Mouse (Mus musculus) liver, adult 2 months (tissue): Measurements from ENCODE around the gene Isl1. TPM values are rescaled to one million over a fixed set of nuclear protein-coding genes. Genes with fewer than 3 reads are reported as not detected.

ENCODE experiments used
- DNase-seq: peaks from one replicate; pipeline ENCODE4 v3.0.0-alpha.2; 2011; ENCODE audit warnings: low read depth, low spot score; ENCODE audit errors: extremely low read depth
- H3K27ac ChIP-seq: fragments of 200-500 bp; replicated peaks from 2 replicates; pipeline ENCODE4 v1.5.1; 2012; ENCODE audit warnings: low read depth, mild to moderate bottlenecking, control low read depth, inconsistent platforms, low read length; ENCODE audit not compliant: insufficient read depth
- H3K27me3 ChIP-seq: fragments of 200-500 bp; 2 replicates; pipeline ENCODE4 v1.6.1; 2012; ENCODE audit warnings: mild to moderate bottlenecking, moderate library complexity, low read length, inconsistent platforms; ENCODE audit not compliant: control insufficient read depth, insufficient read depth
- H3K36me3 ChIP-seq: fragments of 200-500 bp; 2 replicates; pipeline ENCODE4 v1.6.1; 2012; ENCODE audit warnings: low read length, inconsistent platforms; ENCODE audit not compliant: control insufficient read depth, insufficient read depth
- H3K4me1 ChIP-seq: fragments of 200-500 bp; 2 replicates; pipeline ENCODE4 v1.6.1; 2011; ENCODE audit warnings: low read length; ENCODE audit not compliant: control insufficient read depth, insufficient read depth
- H3K4me3 ChIP-seq: fragments of 200-500 bp; 2 replicates; pipeline ENCODE4 v1.5.1; 2011; ENCODE audit warnings: low read depth, mild to moderate bottlenecking, control low read depth, low read length, moderate library complexity; ENCODE audit not compliant: insufficient read depth
- H3K79me2 ChIP-seq: fragments of 200-500 bp; 2 replicates; pipeline ENCODE4 v1.6.1; 2012; ENCODE audit warnings: inconsistent platforms, mild to moderate bottlenecking, low read length, moderate library complexity; ENCODE audit not compliant: control insufficient read depth, insufficient read depth
- H3K9ac ChIP-seq: fragments of 200-500 bp; 2 replicates; pipeline ENCODE4 v1.6.1; 2012; ENCODE audit warnings: low read depth, mild to moderate bottlenecking, control low read depth, inconsistent platforms, low read length
- CTCF ChIP-seq: fragments of 200-500 bp; IDR thresholded peaks from 2 replicates; pipeline ENCODE4 v1.5.1; 2011; ENCODE audit warnings: low read depth, low read length, control low read depth
- POLR2A ChIP-seq: fragments of 200-500 bp; IDR thresholded peaks from 2 replicates; pipeline ENCODE4 v1.6.1; 2011; ENCODE audit warnings: low read length, control low read depth; ENCODE audit not compliant: insufficient read depth; ENCODE audit errors: extremely low read depth
- WGBS: fragments of 180-500 bp; shearing (Covaris S2); methylation state at CpG from one replicate; pipeline ENCODE4 v1.1.7; 2018; 5-methylcytosine and 5-hydroxymethylcytosine counted together
- polyA plus RNA-seq: library from polyadenylated mRNA; depleted of rRNA; stranded (reverse); fragments of >200 nt; gene quantifications from 2 replicates; pipeline ENCODE4 v1.2.3, GENCODE M21; 2012; rRNA removed
- total RNA-seq: library from RNA; depleted of rRNA; stranded (reverse); fragments of >200 nt; gene quantifications from 2 replicates; pipeline ENCODE4 v1.2.3, GENCODE M21; 2014; rRNA removed

Isl1 gene
- total RNA-seq (0.20 TPM in 1 of 2 replicates, not detected in the other), polyA plus RNA-seq (not detected in 2 replicates)

- Histone ChIP-seq H3K36me3 (no peaks in the 10 kb centered on the region), H3K27me3 (peaks cover 17% of the 10 kb centered on the region), H3K4me1 (no peaks in the 10 kb centered on the region), H3K9ac (no peak within 1 kb of the TSS), H3K27ac (no peak within 1 kb of the TSS), H3K4me3 (no peak within 1 kb of the TSS), H3K79me2 (no peaks in the 10 kb centered on the region)
- DNase-seq: peak; percentile 11
- TF ChIP-seq CTCF (no peak), POLR2A (no peak)
- 1% methylated on average over 82 of the region's 82 CpGs for WGBS
These were observed at the start of gene Isl1 for GRCm38 (mm10) chr13:116309584-116310462. Gene Isl1, minus strand, starts transcription at chr13:116309689.

- no peak for TF ChIP-seq POLR2A
- no peak for TF ChIP-seq CTCF
- Histone ChIP-seq H3K27ac (no peak overlapping the region), H3K36me3 (no peaks in the 10 kb centered on the region), H3K79me2 (no peaks in the 10 kb centered on the region), H3K27me3 (no peaks in the 10 kb centered on the region), H3K9ac (no peak overlapping the region), H3K4me3 (no peak overlapping the region), H3K4me1 (no peaks in the 10 kb centered on the region)
- 63% methylated on average over 3 of the region's 3 CpGs for WGBS
- no peak for DNase-seq
These were observed 26.3 kb upstream of the Isl1 start for GRCm38 (mm10) chr13:116335763-116336162.

GRCm38 (mm10) chr13:116313636-116314530 is 4.4 kb upstream of the Isl1 start:
- H3K27me3 ChIP-seq: peaks cover 12% of the 10 kb centered on the region
- TF ChIP-seq POLR2A (no peak), CTCF (no peak)

GRCm38 (mm10) chr13:116311871-116312720 is 2.6 kb upstream of the Isl1 start:
- Histone ChIP-seq H3K27me3 (peaks cover 12% of the 10 kb centered on the region), H3K27ac (no peak overlapping the region), H3K9ac (no peak overlapping the region), H3K36me3 (no peaks in the 10 kb centered on the region), H3K79me2 (no peaks in the 10 kb centered on the region), H3K4me1 (no peaks in the 10 kb centered on the region), H3K4me3 (no peak overlapping the region)
- WGBS: 12% methylated on average over 13 of the region's 13 CpGs
- DNase-seq: peak; percentile 32
- TF ChIP-seq POLR2A: no peak
- TF ChIP-seq CTCF: no peak

More at GRCm38 (mm10) chr13:116313636-116314530, 4.4 kb upstream of the Isl1 start:
- no peaks in the 10 kb centered on the region for H3K79me2 ChIP-seq
- no peaks in the 10 kb centered on the region for H3K36me3 ChIP-seq
- H3K4me3 ChIP-seq: no peak overlapping the region
- 5% methylated on average over 28 of the region's 28 CpGs for WGBS
- no peak for DNase-seq
- no peak overlapping the region for H3K27ac ChIP-seq
- no peaks in the 10 kb centered on the region for H3K4me1 ChIP-seq
- no peak overlapping the region for H3K9ac ChIP-seq

GRCm38 (mm10) chr13:116311011-116311410 is 1.5 kb upstream of the Isl1 start:
- Histone ChIP-seq H3K27ac (no peak overlapping the region), H3K4me3 (no peak overlapping the region), H3K27me3 (peaks cover 12% of the 10 kb centered on the region), H3K36me3 (no peaks in the 10 kb centered on the region), H3K4me1 (no peaks in the 10 kb centered on the region), H3K79me2 (no peaks in the 10 kb centered on the region), H3K9ac (no peak overlapping the region)
- 16% methylated on average over 4 of the region's 4 CpGs for WGBS
- DNase-seq: no peak
- TF ChIP-seq CTCF: no peak
- no peak for TF ChIP-seq POLR2A
